Mouse (Mus musculus) natural killer cell, adult 2 months (primary cell): ENCODE results near the gene Cma1.
"Not testable (repeated sequence)": the region's sequence is repeated elsewhere in the genome, so short reads cannot be mapped to it uniquely, and the experiment has no call there.

Source experiments
- DNase-seq, 2 experiments: peaks; one replicate each; pipeline ENCODE4 v3.0.0; 2022; ENCODE audit warnings: low spot score in 2 of 2

Cma1 gene

DNA sequence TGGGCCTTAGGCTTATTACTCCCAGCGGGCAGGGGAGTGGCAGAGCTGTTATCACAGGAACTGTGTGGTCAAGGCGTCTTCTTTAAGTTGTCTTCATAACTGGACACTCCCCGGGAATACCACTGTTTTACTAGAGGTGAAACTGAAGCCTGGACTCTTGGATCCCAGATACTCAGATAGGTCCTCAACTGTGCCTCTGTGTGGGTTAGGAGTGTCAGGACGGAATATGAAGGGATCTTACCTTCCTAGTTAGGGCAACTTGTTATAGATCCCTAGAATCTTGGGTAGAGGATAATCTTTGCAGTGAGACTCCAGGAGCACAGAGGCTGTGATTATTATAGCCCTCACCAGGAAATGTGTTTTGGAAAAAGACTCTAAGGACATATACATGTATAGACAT is at the start of gene Cma1:
Gene Cma1, minus strand, starts transcription at position 101 of the 400 bp plus-strand sequence.
- DNase-seq = peak in 1 of 2 experiments; percentile 16

- not testable (repeated sequence) for DNase-seq
Measured at GRCm38 (mm10) chr14:55987464-55987863, 43.0 kb upstream of the Cma1 start.

GRCm38 (mm10) chr14:55963900-55964299 is 19.4 kb upstream of the Cma1 start:
- not testable (repeated sequence) for DNase-seq

DNA sequence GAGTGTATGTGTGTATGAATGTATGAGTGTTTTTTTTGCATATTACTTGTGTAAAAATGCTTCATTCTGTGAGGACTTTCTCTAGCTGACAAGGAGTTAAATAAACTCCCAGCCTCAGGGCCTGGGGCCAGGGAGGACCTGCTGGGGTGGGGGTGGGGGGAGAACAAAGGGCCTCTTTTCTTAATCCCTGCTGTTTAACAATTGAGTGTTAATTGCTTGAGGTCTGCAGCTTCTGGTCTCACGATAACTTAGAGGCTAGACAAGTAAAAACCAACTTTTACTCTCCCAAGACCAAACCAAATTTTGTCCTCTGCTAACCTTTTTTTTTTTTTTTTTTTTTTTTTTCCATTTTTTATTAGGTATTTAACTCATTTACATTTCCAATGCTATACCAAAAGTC is 18.8 kb upstream of the Cma1 start:
- DNase-seq = no peak

DNA sequence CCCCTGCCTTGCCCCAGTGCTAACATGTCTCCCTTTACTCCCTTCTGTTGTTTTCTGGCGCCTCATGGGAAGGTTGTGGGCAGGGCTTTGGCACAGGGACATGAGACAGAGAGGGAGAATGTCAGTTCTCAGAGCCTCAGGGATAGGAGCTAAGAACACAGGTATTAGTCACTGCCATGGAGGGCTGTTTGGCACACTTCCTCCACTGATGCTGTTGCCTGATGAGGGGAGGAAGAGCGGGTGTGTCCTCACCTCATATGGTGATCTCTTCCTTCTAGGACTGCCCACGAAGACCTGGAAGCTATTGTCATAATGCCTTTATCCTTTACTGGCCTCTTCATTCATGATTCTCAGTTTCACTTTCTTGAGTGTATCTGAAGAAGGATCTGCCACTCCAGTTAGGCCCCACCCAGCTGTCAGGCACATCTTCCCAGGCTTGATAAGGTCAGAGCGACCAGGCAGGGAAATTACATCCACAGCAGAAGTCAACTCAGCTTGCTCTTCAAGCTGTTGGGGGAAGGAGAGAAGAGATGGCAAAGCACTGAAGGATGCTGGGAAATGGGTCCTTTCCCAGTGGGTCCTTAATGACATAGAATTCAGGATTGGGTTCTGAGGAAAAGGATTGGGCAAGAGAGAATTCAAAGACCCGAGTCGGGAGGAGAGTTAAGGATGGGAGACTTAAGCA is 6.0 kb upstream of the Cma1 start, which contains the start of gene Cma2:
Gene Cma2, plus strand, starts transcription at position 635 of the 685 bp plus-strand sequence.
- DNase-seq = no peak

DNA sequence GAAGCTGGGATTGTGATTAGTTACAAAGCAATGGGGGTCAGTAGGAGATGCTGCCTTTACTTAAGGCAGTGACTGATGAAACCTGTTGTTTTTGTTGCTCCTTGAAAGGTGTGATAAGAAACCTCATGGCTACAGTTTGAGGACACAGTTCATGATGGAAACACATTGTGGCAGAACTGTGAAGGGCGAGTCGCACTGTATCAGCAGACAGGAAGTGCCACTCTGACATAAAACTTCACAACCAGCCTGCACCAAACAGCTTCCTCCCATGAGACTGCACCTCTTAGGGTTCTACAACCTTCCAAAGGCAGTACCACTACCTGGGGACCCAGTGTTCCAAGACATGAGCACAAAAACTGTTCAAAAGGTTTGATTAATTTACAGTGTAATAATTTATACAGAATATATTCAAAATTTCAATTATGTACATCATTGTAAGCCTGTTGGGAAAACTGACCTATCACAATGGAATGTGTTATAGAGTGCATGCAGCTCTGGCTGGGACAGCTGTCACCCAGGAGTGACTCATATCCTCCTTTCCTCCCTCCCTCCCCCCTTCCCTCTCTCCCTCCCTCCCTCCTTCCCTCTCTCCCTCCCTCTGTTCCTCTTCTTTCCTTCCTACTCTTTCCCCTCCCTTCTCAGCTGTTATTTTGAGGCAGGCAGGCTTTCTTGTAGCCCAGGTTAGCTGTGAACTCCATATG is 1.9 kb upstream of the Cma1 start:
- peak; percentile 48 to 72 for DNase-seq

DNA sequence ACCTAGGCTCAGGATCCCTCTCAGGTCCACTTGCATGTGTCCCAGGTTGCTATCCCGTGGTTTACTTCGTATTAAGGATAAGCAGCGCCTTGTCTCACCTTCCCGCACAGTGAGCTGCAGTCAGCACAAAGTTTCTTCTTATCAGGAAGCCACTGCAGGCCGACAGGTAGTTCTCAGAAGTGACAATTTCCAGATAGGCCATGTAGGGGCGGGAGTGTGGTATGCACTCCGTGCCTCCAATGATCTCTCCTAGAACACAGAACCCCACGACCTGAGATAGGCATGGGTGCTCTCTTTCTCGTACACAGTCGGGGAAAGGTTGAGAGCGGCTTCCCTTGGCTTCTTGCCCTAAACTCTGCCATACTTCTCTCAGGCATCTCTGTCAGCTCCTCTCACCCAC is 874 bp downstream of the Cma1 start:
- no peak for DNase-seq

- DNase-seq = no peak
Measured at GRCm38 (mm10) chr14:55940070-55940800, 4.2 kb downstream of the Cma1 start.

DNA sequence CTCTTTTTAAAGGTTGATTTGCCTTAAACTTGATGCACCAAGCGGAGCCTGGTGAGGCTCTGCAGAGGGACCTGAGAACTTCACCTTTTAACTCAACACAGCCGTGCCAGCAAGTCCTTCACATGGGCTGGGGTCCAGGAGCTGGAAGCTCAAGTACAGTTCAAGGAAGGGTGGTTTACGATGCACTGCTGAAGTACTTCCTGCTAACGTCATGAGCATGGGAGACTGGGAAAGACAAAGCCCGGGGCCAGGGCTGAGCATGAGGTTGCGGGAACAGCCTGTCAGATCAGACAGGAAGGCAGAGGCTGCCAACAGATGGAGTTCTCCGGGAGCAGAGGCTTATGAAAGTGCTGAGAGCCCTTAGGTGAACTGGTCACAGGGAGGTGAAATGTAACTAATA is 10.9 kb downstream of the Cma1 start:
- DNase-seq = no peak

DNA sequence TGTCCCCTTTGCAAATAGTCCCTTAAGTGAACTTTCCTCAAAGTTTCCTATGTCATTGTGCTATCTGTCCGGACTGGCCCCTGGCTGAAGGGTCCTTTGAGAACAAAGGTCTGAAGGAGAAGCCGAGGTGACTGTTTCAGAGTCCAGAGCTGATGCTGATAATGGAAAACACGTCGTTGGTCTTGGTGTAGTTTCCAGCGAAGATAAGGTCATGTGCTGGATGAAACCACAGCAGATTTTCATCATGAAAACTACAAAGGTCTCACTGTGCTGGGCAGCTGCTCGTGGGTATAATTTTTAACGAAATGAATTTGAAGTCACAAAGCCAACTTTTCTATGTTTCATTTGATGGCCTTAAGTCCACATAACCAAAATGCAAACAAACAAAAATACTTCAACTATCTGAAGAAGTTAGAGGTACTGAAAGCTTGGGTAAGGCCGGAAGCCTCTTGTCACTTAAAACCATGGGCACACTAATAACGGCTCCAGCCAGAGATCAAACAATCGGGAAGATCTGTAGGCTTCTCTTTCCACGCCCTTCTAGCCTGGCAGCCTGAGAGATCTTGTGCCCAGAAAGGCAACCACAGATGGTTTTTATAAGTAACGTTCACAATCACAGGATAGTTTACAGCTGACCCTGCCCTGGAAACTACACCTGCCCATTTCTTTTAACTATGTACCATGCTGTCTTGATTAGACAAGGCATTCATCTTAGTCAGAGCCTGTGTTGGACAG is 15.0 kb downstream of the Cma1 start:
- no peak for DNase-seq

GRCm38 (mm10) chr14:55926847-55927246 is 17.6 kb downstream of the Cma1 start:
- no peak for DNase-seq

GRCm38 (mm10) chr14:55922475-55923232 is 21.8 kb downstream of the Cma1 start:
- no peak for DNase-seq

DNA sequence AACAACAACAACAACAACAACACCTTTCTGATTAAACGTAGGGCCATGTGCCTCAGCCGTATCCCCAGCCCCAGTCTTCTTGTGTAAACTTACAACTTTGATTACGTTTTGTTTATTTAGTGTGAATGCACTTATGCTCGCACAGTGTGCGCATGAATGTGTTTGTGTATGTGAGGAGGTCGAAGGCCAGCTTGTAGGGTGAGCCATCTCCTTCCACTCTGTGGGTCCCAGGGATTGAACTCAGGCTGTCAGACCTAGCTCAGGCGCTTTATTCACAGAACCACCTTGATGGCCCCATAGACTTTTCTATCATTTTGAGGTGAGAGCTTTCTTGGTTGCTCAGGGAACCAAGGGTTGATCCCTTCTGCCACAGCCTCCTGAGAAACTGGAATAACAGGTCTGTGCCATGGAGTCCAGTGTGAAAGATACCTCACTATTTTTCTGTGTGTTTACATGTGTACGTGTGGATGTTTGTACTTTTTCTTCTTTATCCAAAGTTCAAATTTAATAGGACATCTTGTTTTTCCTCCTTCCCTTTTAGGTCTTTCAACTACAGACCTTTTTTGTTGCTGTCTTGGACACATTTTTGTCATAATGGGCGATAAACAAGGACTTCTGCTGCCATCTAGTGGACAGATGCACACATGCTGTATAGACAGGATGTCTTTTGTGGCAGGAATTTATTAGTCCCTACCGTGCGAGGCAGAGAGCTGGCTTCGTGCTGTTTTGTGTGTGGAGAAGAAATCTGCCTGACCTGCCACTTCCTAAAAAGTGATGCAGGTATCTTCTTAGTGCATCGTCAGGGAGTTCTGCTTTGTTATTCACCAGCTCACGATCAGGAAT is 26.0 kb downstream of the Cma1 start:
- DNase-seq = peak; percentile 71 to 75

DNA sequence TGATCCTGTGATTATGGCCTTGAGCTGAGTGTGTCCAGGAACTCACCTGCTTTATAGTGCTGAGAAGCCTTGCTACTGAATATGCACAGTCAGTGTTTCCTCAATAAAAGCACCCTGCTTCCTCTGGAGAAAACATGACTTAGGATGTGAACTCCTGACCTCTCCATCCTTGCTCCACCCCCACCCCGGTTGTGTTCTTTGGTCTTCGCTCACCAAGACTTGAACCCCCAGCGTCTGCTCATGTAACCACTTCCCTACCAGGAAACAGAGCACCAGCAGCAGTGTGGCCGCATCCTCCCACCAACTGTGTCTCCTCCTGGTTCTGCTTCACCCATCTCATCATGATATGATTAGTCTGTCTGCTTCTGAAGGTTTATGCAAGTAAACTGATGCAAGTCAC is 31.1 kb downstream of the Cma1 start:
- no peak for DNase-seq

- DNase-seq = no peak
Measured at GRCm38 (mm10) chr14:55905518-55905917, 39.0 kb downstream of the Cma1 start.

GRCm38 (mm10) chr14:55900414-55900755 is 44.1 kb downstream of the Cma1 start:
- DNase-seq = no peak

- peak; percentile 86 to 88 for DNase-seq
Measured at GRCm38 (mm10) chr14:55899701-55900413, 44.6 kb downstream of the Cma1 start, which contains the start of gene Sdr39u1. Gene Sdr39u1, minus strand, starts transcription at chr14:55900293.

DNA sequence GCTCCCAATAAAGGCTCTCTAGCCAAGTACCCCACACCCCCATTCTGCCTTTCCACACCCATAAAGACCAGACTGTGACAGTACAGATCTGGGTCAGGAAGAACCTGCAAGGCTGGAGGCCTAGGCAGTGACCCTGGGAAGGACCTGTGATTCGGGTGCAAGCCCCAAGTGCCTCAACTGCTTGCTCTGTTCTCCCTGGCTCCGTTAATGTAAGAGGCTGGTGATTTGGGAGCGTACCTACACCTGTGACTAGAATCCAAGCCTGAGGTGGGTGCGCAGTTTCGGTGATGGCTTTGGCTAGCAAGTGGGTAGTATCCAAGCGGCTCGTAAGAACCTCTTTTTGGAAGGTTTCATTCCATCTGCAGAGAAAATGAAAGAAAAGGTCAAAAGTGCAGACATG is 45.5 kb downstream of the Cma1 start:
- DNase-seq = no peak

GRCm38 (mm10) chr14:55897671-55898070 is 46.8 kb downstream of the Cma1 start:
- DNase-seq = no peak
